Mouse (Mus musculus): ENCODE data around the gene Unc5cl. TPM values are rescaled to one million over a fixed set of nuclear protein-coding genes. Genes with fewer than 3 reads are reported as not detected.

The Unc5cl gene
- total RNA-seq, 2 experiments from 2014 or later: 13.4 to 24.1 TPM

DNA sequence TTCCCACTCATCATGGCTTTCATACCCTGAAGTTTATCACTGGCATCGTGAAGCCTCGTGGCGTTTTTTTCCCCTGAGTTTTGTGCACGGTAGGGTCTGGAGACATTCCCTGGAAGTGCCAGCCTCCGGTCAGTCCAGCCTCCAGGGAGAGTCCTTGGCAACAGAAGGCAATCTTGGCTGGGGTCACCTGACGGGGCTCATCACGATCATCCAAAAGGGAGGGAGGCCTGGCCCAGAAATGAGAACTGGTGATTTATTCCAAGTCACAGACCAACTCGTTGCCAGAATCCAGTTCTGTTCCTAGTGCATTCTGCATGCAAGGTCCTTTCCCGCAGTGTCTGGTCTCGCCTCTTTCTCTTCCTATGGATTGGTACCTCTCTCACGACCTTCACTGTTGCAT, 128.7 kb downstream of the Unc5cl start:
- no peak for ATAC-seq (replicated peaks; ENCODE audit: low FRiP score, poor library complexity, severe bottlenecking)

DNA sequence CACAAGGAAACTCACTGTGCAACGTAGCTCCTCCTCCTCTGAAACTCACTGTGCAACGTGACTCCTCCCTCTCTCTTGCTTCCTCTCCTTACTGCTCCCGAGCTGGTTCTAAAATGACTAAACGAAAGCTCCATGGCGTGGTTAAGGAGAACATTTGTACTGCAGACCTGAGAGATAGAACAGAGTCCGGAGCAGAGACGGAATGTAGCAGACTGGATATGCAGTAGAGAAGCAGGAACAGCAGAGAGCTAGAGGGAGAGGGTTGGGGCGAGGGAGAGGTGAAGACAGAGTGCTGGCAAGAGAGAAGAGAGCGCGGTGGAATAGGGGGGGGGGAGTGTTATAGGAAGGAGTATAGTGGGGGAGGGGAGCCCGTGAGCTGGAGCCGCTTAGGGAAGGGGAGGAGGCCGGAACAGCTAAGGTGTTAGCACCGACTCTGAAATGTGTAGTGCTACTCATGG, 131.2 kb downstream of the Unc5cl start:
- ATAC-seq (replicated peaks; ENCODE audit: low FRiP score, poor library complexity, severe bottlenecking): no peak

DNA sequence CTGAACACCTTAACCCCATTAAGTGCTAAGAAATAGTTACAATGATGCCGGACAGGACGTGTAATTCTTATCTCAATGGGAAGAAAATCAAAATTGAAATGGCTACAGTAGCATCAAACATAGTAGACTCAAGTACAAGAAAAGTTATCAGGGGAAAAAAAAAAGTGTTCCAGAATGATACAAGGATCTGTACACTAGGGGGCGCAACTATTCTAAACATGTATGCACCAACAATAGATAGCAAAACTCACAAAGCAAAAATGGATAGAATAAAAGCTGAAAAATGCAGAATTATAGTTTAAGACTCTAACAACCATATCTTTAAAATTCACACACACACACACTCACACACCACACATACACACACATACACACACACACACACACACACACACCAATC, 134.0 kb downstream of the Unc5cl start:
- ATAC-seq (replicated peaks; ENCODE audit: low FRiP score, poor library complexity, severe bottlenecking): no peak

Other genes with a start within 250 kb of the Unc5cl start
- 1.3 and 4.3 TPM in 2 replicates for gene Trem1, start 222.1 kb upstream of the Unc5cl start, total RNA-seq (2015; ENCODE audit: low replicate concordance)
- gene Trem1, start 222.1 kb upstream of the Unc5cl start, total RNA-seq (2017; ENCODE audit: low replicate concordance): 1.4 and 5.2 TPM in 2 replicates
- gene Trem3, start 207.1 kb upstream of the Unc5cl start, total RNA-seq (2015; ENCODE audit: low replicate concordance): 8.0 and 24.9 TPM in 2 replicates
- 9.3 and 19.0 TPM in 2 replicates for gene Trem3, start 207.1 kb upstream of the Unc5cl start, total RNA-seq (2017; ENCODE audit: low replicate concordance)
- 2.9 and 4.2 TPM in 2 replicates for gene Treml4, start 190.6 kb upstream of the Unc5cl start, total RNA-seq (2015; ENCODE audit: low replicate concordance)
- gene Treml4, start 190.6 kb upstream of the Unc5cl start, total RNA-seq (2017; ENCODE audit: low replicate concordance): 3.5 and 16.2 TPM in 2 replicates
- gene Treml2, start 155.4 kb upstream of the Unc5cl start, total RNA-seq (2015; ENCODE audit: low replicate concordance): 5.8 and 18.4 TPM in 2 replicates
- 5.7 and 7.7 TPM in 2 replicates for gene Treml2, start 155.4 kb upstream of the Unc5cl start, total RNA-seq (2017; ENCODE audit: low replicate concordance)
- gene B430306N03Rik, start 138.8 kb upstream of the Unc5cl start, total RNA-seq (2015; ENCODE audit: low replicate concordance): 7.9 and 12.6 TPM in 2 replicates
- gene B430306N03Rik, start 138.8 kb upstream of the Unc5cl start, total RNA-seq (2017; ENCODE audit: low replicate concordance): 2.6 and 8.1 TPM in 2 replicates
- gene Trem2, start 108.5 kb upstream of the Unc5cl start, total RNA-seq (2015; ENCODE audit: low replicate concordance): 2.2 TPM in 1 of 2 replicates, not detected in the other
- gene Trem2, start 108.5 kb upstream of the Unc5cl start, total RNA-seq (2017; ENCODE audit: low replicate concordance): 0.26 TPM in 1 of 2 replicates, not detected in the other
- gene Treml1, start 95.0 kb upstream of the Unc5cl start, total RNA-seq (2015; ENCODE audit: low replicate concordance): not detected in 2 replicates
- not detected in 2 replicates for gene Treml1, start 95.0 kb upstream of the Unc5cl start, total RNA-seq (2017; ENCODE audit: low replicate concordance)
- gene Nfya, start 45.0 kb upstream of the Unc5cl start, total RNA-seq (2015; ENCODE audit: low replicate concordance): 133 and 142 TPM in 2 replicates
- 69.3 and 110 TPM in 2 replicates for gene Nfya, start 45.0 kb upstream of the Unc5cl start, total RNA-seq (2017; ENCODE audit: low replicate concordance)
- gene Oard1, start 44.9 kb upstream of the Unc5cl start, total RNA-seq (2015; ENCODE audit: low replicate concordance): 42.9 and 62.9 TPM in 2 replicates
- 81.9 and 87.0 TPM in 2 replicates for gene Oard1, start 44.9 kb upstream of the Unc5cl start, total RNA-seq (2017; ENCODE audit: low replicate concordance)
- gene Apobec2, start 22.0 kb upstream of the Unc5cl start, total RNA-seq (2015; ENCODE audit: low replicate concordance): not detected in 2 replicates
- not detected in 2 replicates for gene Apobec2, start 22.0 kb upstream of the Unc5cl start, total RNA-seq (2017; ENCODE audit: low replicate concordance)
- 464 and 482 TPM in 2 replicates for gene Tspo2, start 3.4 kb upstream of the Unc5cl start, total RNA-seq (2015; ENCODE audit: low replicate concordance)
- 322 and 537 TPM in 2 replicates for gene Tspo2, start 3.4 kb upstream of the Unc5cl start, total RNA-seq (2017; ENCODE audit: low replicate concordance)